Mouse (Mus musculus) v-Abl transformed pro-B cells (cell line): Measurements from ENCODE around the gene Olfr1426.
"Not testable (repeated sequence)": the region's sequence is repeated elsewhere in the genome, so short reads cannot be mapped to it uniquely, and the experiment has no call there.

Experiments
- in situ Hi-C, 2 experiments: fragments of 400-800 bp; cut with MboI; formaldehyde crosslinking; loops; one replicate each; pipeline ENCODE4 v1.15.1; 2025; ENCODE audit not compliant: unreplicated experiment in 2 of 2

The Olfr1426 gene

GRCm38 (mm10) chr19:12091913-12092312 lies at the start of gene Olfr1426:
Gene Olfr1426, minus strand, starts transcription at chr19:12092013.
- in situ Hi-C loops, result no loop called here

- in situ Hi-C loops, result loop anchor here (10.0 to 25.0 kb wide), 5 partner anchors 291 to 703 kb away; partner anchors contain the start of genes Dtx4 (in 1 of the 2), Gm4952 (in 1 of the 2), Gm5244 (in 1 of the 2) and Pfpl (in 1 of the 2)
Measured at GRCm38 (mm10) chr19:12134289-12134688, 42.5 kb upstream of the Olfr1426 start.

GRCm38 (mm10) chr19:12123103-12123502 lies 31.3 kb upstream of the Olfr1426 start, which contains the start of gene Olfr76:
Gene Olfr76, minus strand, starts transcription at chr19:12123203.
- in situ Hi-C loops, result no loop called here

GRCm38 (mm10) chr19:12116464-12116863 lies 24.7 kb upstream of the Olfr1426 start:
- in situ Hi-C loops, result no loop called here

- in situ Hi-C loops, result no loop called here
Measured at GRCm38 (mm10) chr19:12115797-12116196, 24.0 kb upstream of the Olfr1426 start, which contains the start of gene Olfr1428. Gene Olfr1428, minus strand, starts transcription at chr19:12115897.

- in situ Hi-C loops, result no loop called here
Measured at GRCm38 (mm10) chr19:12113807-12114206, 22.0 kb upstream of the Olfr1426 start.

- in situ Hi-C loops, result no loop called here
Measured at GRCm38 (mm10) chr19:12104541-12104940, 12.7 kb upstream of the Olfr1426 start.

GRCm38 (mm10) chr19:12103234-12103633 lies 11.4 kb upstream of the Olfr1426 start, which contains the start of gene Olfr1427:
Gene Olfr1427, minus strand, starts transcription at chr19:12103334.
- in situ Hi-C loops, result no loop called here

GRCm38 (mm10) chr19:12077631-12078030 lies 14.2 kb downstream of the Olfr1426 start, which contains the start of gene Olfr1425:
Gene Olfr1425, minus strand, starts transcription at chr19:12077731.
- in situ Hi-C loops, result not testable (repeated sequence)

GRCm38 (mm10) chr19:12069546-12069945 lies 22.3 kb downstream of the Olfr1426 start:
- in situ Hi-C loops, result not testable (repeated sequence)

GRCm38 (mm10) chr19:12067806-12068205 lies 24.0 kb downstream of the Olfr1426 start:
- in situ Hi-C loops, result not testable (repeated sequence)

GRCm38 (mm10) chr19:12062582-12062981 lies 29.2 kb downstream of the Olfr1426 start, which contains the start of gene Olfr1424:
Gene Olfr1424, minus strand, starts transcription at chr19:12062682.
- in situ Hi-C loops, result not testable (repeated sequence)

- in situ Hi-C loops, result no loop called here
Measured at GRCm38 (mm10) chr19:12043163-12043562, 48.6 kb downstream of the Olfr1426 start.

- in situ Hi-C loops, result no loop called here
Measured at GRCm38 (mm10) chr19:12041217-12041616, 50.6 kb downstream of the Olfr1426 start, which contains the start of gene Olfr1423. Gene Olfr1423, minus strand, starts transcription at chr19:12041317.

- in situ Hi-C loops, result no loop called here
Measured at GRCm38 (mm10) chr19:12037727-12038126, 54.1 kb downstream of the Olfr1426 start.
